Mouse (Mus musculus) stomach, embryonic 15.5 days (tissue): Measurements from ENCODE around the gene Rnf26. TPM values are rescaled to one million over a fixed set of nuclear protein-coding genes. Genes with fewer than 3 reads are reported as not detected.
A peak's percentile ranks its signal among the peaks of the same experiment; 100 is the strongest.

Experiments
- ATAC-seq: fragments of 200-750 bp; cut with Nextera tagmentation; 2 replicates; pipeline ENCODE4 v1.8.0; 2017; ENCODE audit warnings: low read depth, moderate number of reproducible peaks, moderate TSS enrichment; ENCODE audit not compliant: insufficient read depth, low FRiP score
- H3K27ac ChIP-seq: fragments of 300-500 bp; sonication (generic); 2 replicates; pipeline ENCODE4 v1.5.1; 2015; ENCODE audit warnings: mild to moderate bottlenecking, inconsistent platforms
- H3K27me3 ChIP-seq: fragments of 300-500 bp; sonication (generic); replicated peaks from 2 replicates; pipeline ENCODE4 v1.6.1; 2015; ENCODE audit warnings: inconsistent platforms
- H3K36me3 ChIP-seq: fragments of 300-500 bp; sonication (generic); 2 replicates; pipeline ENCODE4 v1.6.1; 2015; ENCODE audit warnings: inconsistent platforms
- H3K4me1 ChIP-seq: fragments of 300-500 bp; sonication (generic); 2 replicates; pipeline ENCODE4 v1.6.1; 2015; ENCODE audit warnings: inconsistent platforms
- H3K4me2 ChIP-seq: fragments of 300-500 bp; sonication (generic); 2 replicates; pipeline ENCODE4 v1.6.1; 2015; ENCODE audit warnings: mild to moderate bottlenecking, inconsistent platforms
- H3K4me3 ChIP-seq: fragments of 300-500 bp; sonication (generic); replicated peaks from 2 replicates; pipeline ENCODE4 v1.5.1; 2015; ENCODE audit warnings: inconsistent platforms
- H3K9ac ChIP-seq: fragments of 300-500 bp; sonication (generic); 2 replicates; pipeline ENCODE4 v1.6.1; 2015; ENCODE audit warnings: inconsistent platforms
- H3K9me3 ChIP-seq: fragments of 300-500 bp; sonication (generic); 2 replicates; pipeline ENCODE4 v1.6.1; 2016; ENCODE audit warnings: inconsistent platforms
- WGBS: fragments of 180-500 bp; shearing (Covaris S2); methylation state at CpG from one replicate; pipeline ENCODE4 v1.1.7; 2015; 5-methylcytosine and 5-hydroxymethylcytosine counted together
- polyA plus RNA-seq: library from polyadenylated mRNA; unstranded; fragments of >200 nt; fragmentation: Nextera tagmentation; extraction: Ambion mirVana; gene quantifications from 2 replicates; pipeline ENCODE4 v1.2.1, GENCODE M21; 2015

Rnf26 gene
- polyA plus RNA-seq, 1 experiment from 2014 or later: 59.9 TPM

DNA sequence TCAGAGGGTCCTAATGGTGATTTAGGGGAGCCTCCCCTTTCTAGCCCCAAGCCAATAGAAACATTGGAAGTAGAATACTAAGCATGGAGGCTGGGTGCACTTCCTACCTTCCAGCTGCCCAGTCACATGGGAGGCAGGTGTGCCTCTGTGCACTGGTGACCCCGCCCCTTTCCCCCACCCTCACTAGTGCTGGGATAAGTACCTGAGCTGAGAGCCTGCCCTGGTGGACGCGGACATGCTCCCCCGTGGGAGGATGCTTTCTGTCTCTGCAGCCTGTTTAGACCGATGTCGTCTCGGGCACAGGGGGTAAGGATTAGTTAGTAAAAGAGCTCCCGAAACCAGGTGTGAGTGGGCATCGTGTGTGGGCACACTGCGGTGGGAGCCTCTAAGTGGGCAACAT lies 26.4 kb downstream of the Rnf26 start:
- Histone ChIP-seq H3K4me2 (no peak overlapping the region), H3K4me3 (no peak overlapping the region), H3K4me1 (peaks cover 43% of the 10 kb centered on the region), H3K27ac (no peak overlapping the region), H3K36me3 (no peaks in the 10 kb centered on the region), H3K27me3 (0 out of 2 replicates have a peak, but pooled peaks cover 6% of the 10 kb centered on the region), H3K9me3 (no peaks in the 10 kb centered on the region), H3K9ac (no peak overlapping the region)
- WGBS: 51% methylated on average over 10 of the region's 10 CpGs
- no peak for ATAC-seq

GRCm38 (mm10) chr9:44085741-44086665 lies 27.3 kb downstream of the Rnf26 start:
- WGBS: 66% methylated on average over 15 of the region's 15 CpGs
- Histone ChIP-seq H3K27me3 (0 out of 2 replicates have a peak, but pooled peaks cover 6% of the 10 kb centered on the region), H3K4me3 (peak overlapping the region; percentile 58; the same call in 1 of the 2 replicates), H3K4me2 (peak overlapping the region; percentile 100), H3K4me1 (peaks cover 43% of the 10 kb centered on the region), H3K36me3 (no peaks in the 10 kb centered on the region), H3K9me3 (no peaks in the 10 kb centered on the region), H3K9ac (no peak overlapping the region), H3K27ac (no peak overlapping the region)
- ATAC-seq: no peak

- peaks cover 48% of the 10 kb centered on the region for H3K4me1 ChIP-seq
These were observed 28.0 kb downstream of the Rnf26 start for GRCm38 (mm10) chr9:44085276-44085675.

DNA sequence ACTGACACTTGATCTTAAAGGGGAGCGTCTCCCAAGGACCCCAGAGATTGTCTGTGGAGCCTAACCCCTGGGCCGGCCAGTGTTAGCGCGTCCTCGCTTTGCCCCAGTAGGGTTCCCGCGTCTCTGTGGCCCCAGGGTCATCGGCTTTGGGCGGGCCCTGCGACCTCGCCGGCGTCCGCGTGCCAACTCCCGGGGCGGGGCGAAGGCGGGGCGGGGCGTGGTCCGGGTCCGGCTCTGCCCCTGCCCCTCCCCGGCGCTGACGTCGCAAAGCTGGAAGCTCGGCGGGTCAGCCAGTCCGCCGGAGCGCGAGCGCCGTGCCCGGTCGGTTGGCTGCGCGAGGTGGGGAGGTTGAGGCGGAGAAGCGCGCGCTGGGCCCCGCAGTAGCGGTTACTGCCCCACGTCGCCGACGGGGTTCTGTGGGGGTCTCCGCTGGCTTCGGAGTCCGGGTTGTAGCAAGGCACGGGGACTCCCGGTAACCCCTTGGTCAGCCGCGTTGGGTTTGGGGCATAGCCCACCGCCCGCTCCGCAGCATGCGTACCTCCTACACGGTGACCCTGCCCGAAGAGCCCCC lies 28.6 kb downstream of the Rnf26 start:
- Histone ChIP-seq H3K27me3 (0 out of 2 replicates have a peak, but pooled peaks cover 6% of the 10 kb centered on the region), H3K4me1 (peaks cover 49% of the 10 kb centered on the region), H3K4me3 (peak overlapping the region; percentile 58), H3K9ac (peak overlapping the region; percentile 68), H3K36me3 (no peaks in the 10 kb centered on the region), H3K4me2 (peak overlapping the region; percentile 100), H3K9me3 (no peaks in the 10 kb centered on the region), H3K27ac (0 out of 2 replicates have a peak overlapping the region, but pooled peaks have one; percentile 64)
- WGBS: under 1% methylated on average over 62 of the region's 62 CpGs
- ATAC-seq: peak; percentile 78

More at GRCm38 (mm10) chr9:44085276-44085675, 28.0 kb downstream of the Rnf26 start:
- 4% methylated on average over 10 of the region's 10 CpGs for WGBS
- no peak overlapping the region for H3K27ac ChIP-seq
- H3K9me3 ChIP-seq: no peaks in the 10 kb centered on the region
- H3K4me3 ChIP-seq: peak overlapping the region; percentile 58
- 0 out of 2 replicates have a peak, but pooled peaks cover 6% of the 10 kb centered on the region for H3K27me3 ChIP-seq
- H3K36me3 ChIP-seq: no peaks in the 10 kb centered on the region
- no peak for ATAC-seq
- H3K4me2 ChIP-seq: peak overlapping the region; percentile 100
- H3K9ac ChIP-seq: peak overlapping the region; percentile 68

DNA sequence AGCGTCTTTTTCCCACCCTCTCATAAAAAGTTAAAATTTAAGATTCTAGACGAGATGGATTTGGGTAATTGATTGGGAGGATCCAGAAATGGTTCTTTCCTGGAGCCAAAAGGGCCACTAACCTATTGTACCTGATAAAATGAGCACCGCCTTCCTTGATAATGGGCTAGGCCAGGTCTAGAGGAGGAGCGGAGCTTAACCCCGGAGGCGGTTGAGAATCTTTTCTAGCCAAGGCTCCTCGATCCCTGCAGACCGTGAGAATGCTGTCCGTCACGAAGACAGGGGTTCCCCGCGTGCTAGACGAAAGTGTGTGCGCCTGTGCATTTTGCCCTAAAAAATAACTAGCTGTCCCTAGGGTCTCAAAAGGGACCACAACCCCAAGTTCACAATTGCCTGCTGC lies 29.1 kb downstream of the Rnf26 start:
- ATAC-seq: no peak
- Histone ChIP-seq H3K36me3 (no peaks in the 10 kb centered on the region), H3K9me3 (no peaks in the 10 kb centered on the region), H3K4me2 (peak overlapping the region; percentile 100), H3K4me3 (peak overlapping the region; percentile 58), H3K27ac (peak overlapping the region; percentile 64; the same call in 1 of the 2 replicates), H3K27me3 (0 out of 2 replicates have a peak, but pooled peaks cover 6% of the 10 kb centered on the region), H3K4me1 (peaks cover 54% of the 10 kb centered on the region), H3K9ac (0 out of 2 replicates have a peak overlapping the region, but pooled peaks have one; percentile 68)
- 2% methylated on average over 14 of the region's 14 CpGs for WGBS

DNA sequence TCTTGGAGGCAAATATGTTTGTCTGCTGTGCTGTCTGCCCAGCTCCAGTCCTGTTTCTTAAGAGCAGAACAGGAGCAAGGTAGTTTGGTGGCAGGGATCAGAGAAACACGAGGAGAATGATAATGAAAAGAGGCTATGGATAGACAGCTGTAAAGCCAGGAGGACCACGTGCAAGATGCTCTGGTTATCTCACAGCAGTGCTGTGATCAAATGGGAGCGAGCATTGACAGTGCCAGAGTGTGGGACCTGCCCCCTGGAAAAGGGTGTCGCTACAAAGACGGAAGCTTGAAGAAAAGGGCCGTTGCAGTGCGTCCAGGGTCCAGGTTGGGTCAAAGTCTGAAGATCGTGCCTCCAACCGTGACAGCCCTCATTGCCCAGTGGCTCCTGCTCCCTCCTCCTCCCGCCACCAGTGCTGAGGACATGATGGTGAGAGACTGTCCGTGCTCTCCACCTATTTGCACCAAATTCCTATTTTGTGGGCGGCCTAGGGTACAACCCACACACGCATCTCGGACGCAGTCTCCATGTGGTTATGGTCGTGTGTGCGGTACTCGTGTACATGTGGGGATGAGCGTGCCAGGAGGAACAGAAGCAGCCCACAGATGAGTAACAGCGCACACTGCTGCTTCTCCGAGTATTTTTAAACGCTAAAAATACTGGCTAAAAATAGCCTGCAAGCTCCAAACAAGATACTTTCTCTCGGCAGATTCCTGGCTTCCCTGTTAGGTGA lies 29.8 kb downstream of the Rnf26 start:
- H3K36me3 ChIP-seq: no peaks in the 10 kb centered on the region
- no peaks in the 10 kb centered on the region for H3K9me3 ChIP-seq
- ATAC-seq: no peak
- H3K27ac ChIP-seq: peak overlapping the region; percentile 64
- peak overlapping the region; percentile 58 for H3K4me3 ChIP-seq
- peaks cover 61% of the 10 kb centered on the region for H3K4me1 ChIP-seq
- WGBS: 10% methylated on average over 23 of the region's 23 CpGs
- H3K4me2 ChIP-seq: peak overlapping the region; percentile 100
- H3K27me3 ChIP-seq: 0 out of 2 replicates have a peak, but pooled peaks cover 6% of the 10 kb centered on the region
- H3K9ac ChIP-seq: no peak overlapping the region

DNA sequence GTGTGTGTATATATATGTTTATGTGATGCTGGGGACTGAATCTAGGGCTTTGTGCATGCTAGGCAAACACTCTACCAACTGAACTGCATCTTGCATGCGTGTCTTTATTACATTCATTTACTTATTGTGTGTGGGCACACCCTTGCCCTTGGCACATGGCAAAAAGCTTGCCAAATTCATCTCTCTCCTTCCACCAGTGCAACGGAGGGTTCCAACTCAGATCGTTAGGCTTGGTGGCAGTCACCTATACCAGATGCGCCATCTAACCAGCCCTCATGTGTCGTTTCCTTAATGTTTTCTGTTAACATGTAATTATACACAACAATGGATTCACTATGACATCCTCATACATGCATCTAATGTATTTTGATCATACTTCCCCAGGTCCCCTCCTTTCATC lies 31.1 kb downstream of the Rnf26 start:
- no peak overlapping the region for H3K27ac ChIP-seq
- no peaks in the 10 kb centered on the region for H3K9me3 ChIP-seq
- WGBS: 94% methylated on average over 5 of the region's 5 CpGs
- H3K9ac ChIP-seq: no peak overlapping the region
- no peak overlapping the region for H3K4me2 ChIP-seq
- ATAC-seq: no peak
- H3K27me3 ChIP-seq: 0 out of 2 replicates have a peak, but pooled peaks cover 6% of the 10 kb centered on the region
- H3K4me1 ChIP-seq: peaks cover 59% of the 10 kb centered on the region
- H3K36me3 ChIP-seq: no peaks in the 10 kb centered on the region
- no peak overlapping the region for H3K4me3 ChIP-seq

- no peak overlapping the region for H3K4me2 ChIP-seq
- no peak for ATAC-seq
- no peak overlapping the region for H3K27ac ChIP-seq
- no peaks in the 10 kb centered on the region for H3K36me3 ChIP-seq
- WGBS: 74% methylated on average over 5 of the region's 5 CpGs
- no peak overlapping the region for H3K4me3 ChIP-seq
- H3K4me1 ChIP-seq: peaks cover 54% of the 10 kb centered on the region
- 0 out of 2 replicates have a peak, but pooled peaks cover 6% of the 10 kb centered on the region for H3K27me3 ChIP-seq
- H3K9ac ChIP-seq: no peak overlapping the region
- no peaks in the 10 kb centered on the region for H3K9me3 ChIP-seq
These were observed 31.7 kb downstream of the Rnf26 start for GRCm38 (mm10) chr9:44081581-44081980.

GRCm38 (mm10) chr9:44080953-44081352 lies 32.4 kb downstream of the Rnf26 start:
- Histone ChIP-seq H3K4me2 (no peak overlapping the region), H3K27ac (no peak overlapping the region), H3K9me3 (no peaks in the 10 kb centered on the region), H3K36me3 (no peaks in the 10 kb centered on the region; the same call in 1 of the 2 replicates), H3K9ac (no peak overlapping the region), H3K4me1 (peaks cover 48% of the 10 kb centered on the region), H3K4me3 (no peak overlapping the region), H3K27me3 (0 out of 2 replicates have a peak, but pooled peaks cover 4% of the 10 kb centered on the region)
- WGBS: 67% methylated on average over 5 of the region's 5 CpGs
- ATAC-seq: no peak

DNA sequence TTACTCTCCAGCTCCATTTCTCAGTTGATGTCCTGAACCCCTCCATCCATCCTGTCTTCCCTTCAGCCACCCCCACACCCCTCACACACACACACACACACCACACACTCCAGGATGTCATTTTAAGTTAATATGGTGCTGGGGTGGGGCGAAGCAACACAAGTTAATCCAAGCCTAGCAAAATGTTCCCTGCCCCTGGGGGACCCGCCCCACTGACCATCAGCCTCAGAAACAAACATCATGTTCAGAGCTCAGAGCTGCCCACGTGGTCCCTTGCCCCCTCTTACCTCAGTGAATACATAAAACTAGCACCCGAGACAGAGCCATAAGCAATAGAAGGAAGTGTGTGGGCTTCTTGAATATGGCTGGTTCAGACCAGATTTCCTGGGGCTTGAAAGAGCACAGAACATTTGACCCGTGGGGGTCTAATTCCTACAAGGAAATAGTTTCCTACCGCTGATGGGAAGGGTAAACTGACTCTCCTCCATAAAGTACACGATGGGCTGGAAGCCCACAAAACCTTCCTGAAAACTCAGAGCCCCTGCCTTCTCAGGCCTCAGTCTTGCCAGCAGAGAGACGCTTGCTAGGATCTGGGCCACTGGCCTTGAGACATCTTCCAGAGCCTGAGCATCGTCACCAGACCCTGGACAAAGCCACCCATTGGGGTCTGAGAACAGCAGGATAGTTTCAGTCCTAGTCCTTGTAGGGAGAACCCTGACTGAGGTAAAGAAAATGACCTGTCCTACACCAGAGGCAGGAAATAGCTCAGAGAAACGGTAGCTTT lies 33.1 kb downstream of the Rnf26 start:
- H3K9me3 ChIP-seq: no peaks in the 10 kb centered on the region
- H3K27ac ChIP-seq: no peak overlapping the region
- H3K4me1 ChIP-seq: peaks cover 42% of the 10 kb centered on the region
- no peaks in the 10 kb centered on the region; the same call in 1 of the 2 replicates for H3K36me3 ChIP-seq
- H3K9ac ChIP-seq: no peak overlapping the region
- no peak overlapping the region for H3K4me3 ChIP-seq
- no peak overlapping the region for H3K4me2 ChIP-seq
- no peaks in the 10 kb centered on the region for H3K27me3 ChIP-seq
- 61% methylated on average over 10 of the region's 10 CpGs for WGBS
- ATAC-seq: no peak
